Mouse (Mus musculus): ENCODE measurements around the gene Clint1. TPM values are rescaled to one million over a fixed set of nuclear protein-coding genes. Genes with fewer than 3 reads are reported as not detected.
A peak's percentile ranks its signal among the peaks of the same experiment; 100 is the strongest.

The Clint1 gene
- total and polyA plus RNA-seq, 2 experiments from 2014 or later, result 27.6 to 34.5 TPM

GRCm38 (mm10) chr11:45943108-45943705 lies 91.4 kb downstream of the Clint1 start:
- Histone ChIP-seq H3K4me3 (ENCODE audit: low read depth, low read length) (peak overlapping the region; percentile 95), H3K4me2 (ENCODE audit: low read depth, low read length, poor library complexity, severe bottlenecking) (peak overlapping the region; percentile 78), H3K4me1 (ENCODE audit: insufficient read depth, low read length) (peaks cover 6% of the 10 kb centered on the region; the same call in 1 of the 2 replicates), H3K27ac (ENCODE audit: low read depth, low read length) (no peak overlapping the region), H3K36me3 (ENCODE audit: insufficient read depth, low read length) (no peaks in the 10 kb centered on the region), H3K27me3 (ENCODE audit: insufficient read depth, low read length) (no peaks in the 10 kb centered on the region), H3K9ac (replicated peaks; ENCODE audit: low read length, poor library complexity, severe bottlenecking) (peak overlapping the region; percentile 87), H3K9me3 (ENCODE audit: low read length) (no peaks in the 10 kb centered on the region)
- no peak for TF ChIP-seq CTCF (IDR thresholded peaks at IDR 0.05)
- ATAC-seq (ENCODE audit: low FRiP score) (no peak), DNase-seq (ENCODE audit: low spot score) (peak; percentile 50)
- 36% methylated on average over 7 of the region's 7 CpGs for WGBS

DNA sequence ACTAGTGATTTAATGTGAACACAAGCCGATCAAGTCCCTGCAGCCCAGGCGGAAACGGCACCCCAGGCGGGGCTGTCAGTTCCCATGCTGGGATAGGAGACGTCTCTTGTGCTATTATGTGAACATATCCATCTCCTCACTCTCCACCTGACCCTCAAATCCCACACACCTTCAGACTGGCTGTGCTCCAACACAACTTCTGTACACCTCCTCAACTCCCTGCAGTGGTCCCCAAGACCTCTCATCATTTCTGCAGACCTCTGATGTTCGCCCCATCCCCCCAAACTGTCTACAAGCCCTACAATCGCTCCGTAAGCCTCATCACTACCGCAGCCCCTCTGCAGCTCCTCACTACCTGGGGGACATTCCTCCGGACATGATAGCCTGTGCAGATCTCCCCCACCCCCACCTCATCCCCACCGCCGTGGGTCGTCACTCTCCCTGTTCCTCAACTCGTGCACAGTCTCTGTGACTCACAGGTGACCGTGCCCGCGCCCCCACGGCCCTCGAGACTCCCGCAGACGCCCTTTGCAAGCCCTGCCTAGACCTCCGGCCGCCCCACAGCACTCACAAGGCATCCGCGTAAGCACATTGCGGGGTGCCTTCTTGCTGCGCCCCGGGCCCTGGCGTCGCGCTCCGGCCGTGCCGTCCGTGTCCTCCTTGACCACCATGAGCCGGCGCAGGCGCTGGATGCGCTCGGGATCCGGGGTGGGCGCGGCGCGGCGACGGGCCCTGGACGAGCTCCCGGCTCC lies 92.2 kb downstream of the Clint1 start:
- DNase-seq (ENCODE audit: low spot score), result peak; percentile 11
- Histone ChIP-seq H3K9me3 (ENCODE audit: low read length) (no peaks in the 10 kb centered on the region), H3K4me1 (ENCODE audit: insufficient read depth, low read length) (peaks cover 6% of the 10 kb centered on the region; the same call in 1 of the 2 replicates), H3K9ac (replicated peaks; ENCODE audit: low read length, poor library complexity, severe bottlenecking) (peak overlapping the region; percentile 87), H3K4me2 (ENCODE audit: low read depth, low read length, poor library complexity, severe bottlenecking) (peak overlapping the region; percentile 78), H3K4me3 (ENCODE audit: low read depth, low read length) (peak overlapping the region; percentile 95), H3K36me3 (ENCODE audit: insufficient read depth, low read length) (0 out of 2 replicates have a peak, but pooled peaks cover 6% of the 10 kb centered on the region), H3K27ac (ENCODE audit: low read depth, low read length) (peak overlapping the region; percentile 72), H3K27me3 (ENCODE audit: insufficient read depth, low read length) (no peaks in the 10 kb centered on the region)
- TF ChIP-seq CTCF (IDR thresholded peaks at IDR 0.05), result no peak
- ATAC-seq (ENCODE audit: low FRiP score), result peak; percentile 68
- under 1% methylated on average over 49 of the region's 49 CpGs for WGBS

GRCm38 (mm10) chr11:45944643-45945156 lies 92.8 kb downstream of the Clint1 start, which contains the start of gene Lsm11:
Gene Lsm11 (minus strand): TSS chr11:45944935.
- Histone ChIP-seq H3K36me3 (ENCODE audit: insufficient read depth, low read length) (peaks cover 8% of the 10 kb centered on the region), H3K27me3 (ENCODE audit: insufficient read depth, low read length) (no peaks in the 10 kb centered on the region), H3K4me1 (ENCODE audit: insufficient read depth, low read length) (peaks cover 6% of the 10 kb centered on the region; the same call in 1 of the 2 replicates), H3K9me3 (ENCODE audit: low read length) (no peaks in the 10 kb centered on the region), H3K27ac (ENCODE audit: low read depth, low read length) (peak within 1 kb of the TSS; percentile 72), H3K4me3 (ENCODE audit: low read depth, low read length) (peak within 1 kb of the TSS; percentile 95), H3K9ac (replicated peaks; ENCODE audit: low read length, poor library complexity, severe bottlenecking) (peak within 1 kb of the TSS; percentile 87), H3K4me2 (ENCODE audit: low read depth, low read length, poor library complexity, severe bottlenecking) (peak within 1 kb of the TSS; percentile 78)
- peak; percentile 100 for TF ChIP-seq CTCF (IDR thresholded peaks at IDR 0.05)
- peak; percentile 89 for ATAC-seq (ENCODE audit: low FRiP score)
- DNase-seq (ENCODE audit: low spot score), result peak; percentile 91
- WGBS, result under 1% methylated on average over 46 of the region's 55 CpGs

DNA sequence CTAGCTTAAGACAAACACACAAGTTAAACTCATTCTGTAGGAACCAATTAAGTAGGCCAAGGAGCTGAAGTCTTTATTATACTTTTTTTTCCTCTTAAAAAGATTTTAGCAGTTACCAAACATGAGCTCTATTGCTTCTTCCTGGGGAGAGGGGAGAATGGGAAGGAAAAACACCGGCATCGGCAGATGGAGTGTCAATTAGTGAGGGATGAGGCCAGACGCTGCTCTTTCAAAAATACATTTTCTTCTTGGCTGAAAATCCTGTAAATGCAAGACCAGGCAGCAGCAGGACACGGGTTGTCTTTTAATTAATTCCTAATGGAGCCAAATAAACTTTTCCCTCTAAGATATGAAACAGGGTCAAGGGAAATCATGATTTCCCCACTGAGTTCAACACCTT lies 94.9 kb downstream of the Clint1 start:
- Histone ChIP-seq H3K4me3 (ENCODE audit: low read depth, low read length) (no peak overlapping the region), H3K27ac (ENCODE audit: low read depth, low read length) (no peak overlapping the region), H3K36me3 (ENCODE audit: insufficient read depth, low read length) (peaks cover 22% of the 10 kb centered on the region), H3K4me2 (ENCODE audit: low read depth, low read length, poor library complexity, severe bottlenecking) (no peak overlapping the region), H3K4me1 (ENCODE audit: insufficient read depth, low read length) (peaks cover 6% of the 10 kb centered on the region; the same call in 1 of the 2 replicates), H3K9ac (replicated peaks; ENCODE audit: low read length, poor library complexity, severe bottlenecking) (no peak overlapping the region), H3K27me3 (ENCODE audit: insufficient read depth, low read length) (no peaks in the 10 kb centered on the region), H3K9me3 (ENCODE audit: low read length) (no peaks in the 10 kb centered on the region)
- no peak for DNase-seq (ENCODE audit: low spot score)
- WGBS, result 84% methylated on average over 4 of the region's 4 CpGs
- ATAC-seq (ENCODE audit: low FRiP score), result no peak
- TF ChIP-seq CTCF (IDR thresholded peaks at IDR 0.05), result no peak

DNA sequence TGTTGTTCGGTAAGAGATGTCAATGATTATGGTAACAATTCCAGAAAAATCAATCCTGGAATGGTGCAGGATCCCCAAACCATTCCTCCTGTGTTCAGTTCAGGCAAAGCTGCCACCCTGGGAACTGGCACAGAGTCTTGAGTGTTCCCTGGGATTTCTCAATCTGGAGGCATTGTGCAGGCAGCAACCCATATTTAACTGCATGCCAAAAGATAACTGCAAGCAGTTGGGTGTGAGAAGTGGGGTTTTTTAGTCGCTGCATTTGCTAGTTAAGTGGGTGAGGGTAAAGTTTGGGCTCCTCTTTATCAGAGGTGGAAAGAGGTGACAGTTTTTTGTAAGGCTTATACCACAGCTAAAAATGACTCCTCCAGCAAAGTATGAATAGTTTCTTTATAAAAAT lies 95.6 kb downstream of the Clint1 start:
- Histone ChIP-seq H3K27ac (ENCODE audit: low read depth, low read length) (no peak overlapping the region), H3K9me3 (ENCODE audit: low read length) (no peaks in the 10 kb centered on the region), H3K9ac (replicated peaks; ENCODE audit: low read length, poor library complexity, severe bottlenecking) (no peak overlapping the region), H3K4me1 (ENCODE audit: insufficient read depth, low read length) (peaks cover 6% of the 10 kb centered on the region; the same call in 1 of the 2 replicates), H3K4me2 (ENCODE audit: low read depth, low read length, poor library complexity, severe bottlenecking) (no peak overlapping the region), H3K27me3 (ENCODE audit: insufficient read depth, low read length) (no peaks in the 10 kb centered on the region), H3K36me3 (ENCODE audit: insufficient read depth, low read length) (peaks cover 25% of the 10 kb centered on the region), H3K4me3 (ENCODE audit: low read depth, low read length) (no peak overlapping the region)
- DNase-seq (ENCODE audit: low spot score), result no peak
- no peak for ATAC-seq (ENCODE audit: low FRiP score)
- 93% methylated on average over 2 of the region's 2 CpGs for WGBS
- no peak for TF ChIP-seq CTCF (IDR thresholded peaks at IDR 0.05)

All from midbrain, postnatal 0 days (tissue).